Mouse (Mus musculus): ENCODE results near the gene Eml1. TPM values are rescaled to one million over a fixed set of nuclear protein-coding genes. Genes with fewer than 3 reads are reported as not detected.

The Eml1 gene
- polyA plus RNA-seq, 2 experiments, result 38.4 to 44.4 TPM

GRCm38 (mm10) chr12:108389718-108390117 lies 19.0 kb downstream of the Eml1 start:
- no peak for DNase-seq (ENCODE audit: low spot score)

DNA sequence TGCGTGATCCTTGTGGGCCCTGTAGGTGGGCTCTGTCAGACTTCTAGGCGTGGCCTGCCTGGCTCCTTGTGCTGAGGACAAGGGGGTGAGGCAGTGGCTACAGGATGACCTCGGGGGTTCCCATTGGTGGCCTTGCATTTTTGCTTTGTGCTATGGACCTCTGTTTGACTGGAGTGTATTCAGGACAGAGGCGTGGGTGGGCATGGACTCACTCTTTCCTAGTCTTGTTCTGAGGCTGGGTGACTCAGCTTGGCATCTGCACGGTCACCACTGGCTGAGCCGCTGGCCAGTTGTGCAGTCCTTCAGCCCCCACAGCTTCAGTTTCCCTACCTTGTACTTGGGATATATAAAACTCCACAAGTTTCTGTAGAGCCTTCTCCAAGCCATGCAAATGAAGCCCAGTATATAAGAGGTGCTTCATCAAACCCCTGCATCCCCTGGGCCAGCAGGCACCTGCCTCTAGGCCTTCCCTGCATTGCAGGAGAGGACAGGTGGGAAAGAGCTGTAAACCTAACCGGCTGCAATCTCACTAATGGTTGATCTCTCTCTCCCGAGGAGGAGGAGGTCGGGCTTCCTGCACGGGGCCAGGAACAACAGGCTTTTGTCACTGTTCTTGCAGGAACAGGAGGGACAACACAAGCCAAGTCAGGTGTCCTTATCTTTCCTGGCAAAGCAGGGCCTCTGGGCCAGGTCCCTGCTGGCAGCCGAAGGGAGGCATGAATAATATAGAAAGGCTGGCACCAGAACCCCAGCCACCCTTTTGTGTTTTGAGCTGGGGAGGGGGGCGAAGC lies 21.7 kb downstream of the Eml1 start:
- Histone ChIP-seq H3K27ac (replicated peaks; ENCODE audit: low read depth, low read length) (no peak overlapping the region), H3K4me3 (replicated peaks; ENCODE audit: low read length) (no peak overlapping the region), H3K36me3 (ENCODE audit: control insufficient read depth, insufficient read depth, low read length) (no peaks in the 10 kb centered on the region), H3K9me3 (ENCODE audit: control insufficient read depth, low read length) (no peaks in the 10 kb centered on the region), H3K27me3 (ENCODE audit: control insufficient read depth, insufficient read depth, low read length) (no peaks in the 10 kb centered on the region), H3K9ac (ENCODE audit: low read depth, low read length, severe bottlenecking) (no peak overlapping the region), H3K4me1 (ENCODE audit: control insufficient read depth, insufficient read depth, low read length) (0 out of 2 replicates have a peak, but pooled peaks cover 3% of the 10 kb centered on the region), H3K4me2 (replicated peaks; ENCODE audit: low read depth, low read length, severe bottlenecking) (no peak overlapping the region)
- ATAC-seq (ENCODE audit: low FRiP score, low read depth) (no peak), DNase-seq (ENCODE audit: low spot score) (no peak)
- TF ChIP-seq POLR2A (IDR thresholded peaks at IDR 0.05; ENCODE audit: borderline replicate concordance, extremely low read depth, insufficient read depth, insufficient read length), result no peak
- WGBS, result 70% methylated on average over 12 of the region's 12 CpGs

More at GRCm38 (mm10) chr12:108389718-108390117, 19.0 kb downstream of the Eml1 start:
- no peak overlapping the region for H3K27ac ChIP-seq (replicated peaks; ENCODE audit: low read depth, low read length)
- no peaks in the 10 kb centered on the region for H3K27me3 ChIP-seq (ENCODE audit: control insufficient read depth, insufficient read depth, low read length)
- no peaks in the 10 kb centered on the region for H3K36me3 ChIP-seq (ENCODE audit: control insufficient read depth, insufficient read depth, low read length)
- H3K4me2 ChIP-seq (replicated peaks; ENCODE audit: low read depth, low read length, severe bottlenecking), result no peak overlapping the region
- no peaks in the 10 kb centered on the region for H3K9me3 ChIP-seq (ENCODE audit: control insufficient read depth, low read length)
- TF ChIP-seq POLR2A (IDR thresholded peaks at IDR 0.05; ENCODE audit: borderline replicate concordance, extremely low read depth, insufficient read depth, insufficient read length), result no peak
- H3K4me1 ChIP-seq (ENCODE audit: control insufficient read depth, insufficient read depth, low read length), result peaks cover 12% of the 10 kb centered on the region; the same call in 1 of the 2 replicates
- no peak overlapping the region for H3K9ac ChIP-seq (ENCODE audit: low read depth, low read length, severe bottlenecking)
- 23% methylated on average over 3 of the region's 3 CpGs for WGBS
- H3K4me3 ChIP-seq (replicated peaks; ENCODE audit: low read length), result no peak overlapping the region
- ATAC-seq (ENCODE audit: low FRiP score, low read depth), result no peak

- TF ChIP-seq POLR2A (IDR thresholded peaks at IDR 0.05; ENCODE audit: borderline replicate concordance, extremely low read depth, insufficient read depth, insufficient read length), result no peak
- Histone ChIP-seq H3K4me1 (ENCODE audit: control insufficient read depth, insufficient read depth, low read length) (0 out of 2 replicates have a peak, but pooled peaks cover 3% of the 10 kb centered on the region), H3K27me3 (ENCODE audit: control insufficient read depth, insufficient read depth, low read length) (no peaks in the 10 kb centered on the region), H3K9ac (ENCODE audit: low read depth, low read length, severe bottlenecking) (no peak overlapping the region), H3K4me2 (replicated peaks; ENCODE audit: low read depth, low read length, severe bottlenecking) (no peak overlapping the region), H3K4me3 (replicated peaks; ENCODE audit: low read length) (no peak overlapping the region), H3K9me3 (ENCODE audit: control insufficient read depth, low read length) (no peaks in the 10 kb centered on the region), H3K36me3 (ENCODE audit: control insufficient read depth, insufficient read depth, low read length) (no peaks in the 10 kb centered on the region), H3K27ac (replicated peaks; ENCODE audit: low read depth, low read length) (no peak overlapping the region)
- DNase-seq (ENCODE audit: low spot score), result no peak
- no peak for ATAC-seq (ENCODE audit: low FRiP score, low read depth)
- WGBS, result 84% methylated on average over 4 of the region's 4 CpGs
These were observed 22.3 kb downstream of the Eml1 start for GRCm38 (mm10) chr12:108393082-108393481.

- Histone ChIP-seq H3K4me1 (ENCODE audit: control insufficient read depth, insufficient read depth, low read length) (0 out of 2 replicates have a peak, but pooled peaks cover 3% of the 10 kb centered on the region), H3K9ac (ENCODE audit: low read depth, low read length, severe bottlenecking) (no peak overlapping the region), H3K4me3 (replicated peaks; ENCODE audit: low read length) (no peak overlapping the region), H3K4me2 (replicated peaks; ENCODE audit: low read depth, low read length, severe bottlenecking) (no peak overlapping the region), H3K36me3 (ENCODE audit: control insufficient read depth, insufficient read depth, low read length) (no peaks in the 10 kb centered on the region), H3K27me3 (ENCODE audit: control insufficient read depth, insufficient read depth, low read length) (no peaks in the 10 kb centered on the region), H3K27ac (replicated peaks; ENCODE audit: low read depth, low read length) (no peak overlapping the region), H3K9me3 (ENCODE audit: control insufficient read depth, low read length) (no peaks in the 10 kb centered on the region)
- no peak for TF ChIP-seq POLR2A (IDR thresholded peaks at IDR 0.05; ENCODE audit: borderline replicate concordance, extremely low read depth, insufficient read depth, insufficient read length)
- WGBS, result 77% methylated on average over 4 of the region's 4 CpGs
- DNase-seq (ENCODE audit: low spot score), result no peak
- ATAC-seq (ENCODE audit: low FRiP score, low read depth), result peak; percentile 65; the same call in 1 of the 2 replicates
These were observed 22.9 kb downstream of the Eml1 start for GRCm38 (mm10) chr12:108393637-108394036.

DNA sequence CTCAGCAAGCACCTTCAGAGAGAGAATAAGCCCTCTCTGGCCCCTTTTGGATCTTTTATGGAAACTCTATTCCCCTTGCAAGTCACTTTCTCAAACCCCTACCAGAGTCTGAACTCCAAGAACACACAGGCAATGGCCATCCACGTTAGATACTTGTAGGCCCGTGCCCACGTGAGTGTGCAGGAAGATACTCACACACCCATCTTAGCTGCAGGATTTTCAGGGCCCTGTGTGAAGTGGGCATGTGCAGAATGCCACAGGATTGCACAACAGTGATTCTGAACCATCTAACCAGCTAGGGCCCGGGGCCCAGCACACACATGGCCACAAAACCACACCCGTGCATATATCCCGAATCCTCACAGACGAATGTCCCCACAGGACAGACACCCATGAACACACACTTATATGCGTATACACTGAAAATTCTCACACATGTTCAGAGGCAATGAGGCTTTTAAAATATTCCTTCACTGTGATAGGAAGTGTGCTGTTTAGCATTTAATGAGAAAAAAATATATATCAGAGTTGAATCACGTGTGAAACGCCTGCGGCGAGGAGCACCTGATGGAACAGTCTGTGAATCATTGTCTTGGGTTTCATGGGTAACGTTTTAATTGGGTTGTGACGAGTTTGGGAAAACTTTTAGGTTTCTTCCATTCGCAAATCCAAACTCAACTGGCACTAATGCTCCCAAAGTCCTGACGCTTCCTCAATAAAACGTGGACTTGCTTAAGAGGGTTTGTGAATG lies 24.0 kb downstream of the Eml1 start:
- Histone ChIP-seq H3K27ac (replicated peaks; ENCODE audit: low read depth, low read length) (no peak overlapping the region), H3K4me3 (replicated peaks; ENCODE audit: low read length) (no peak overlapping the region), H3K36me3 (ENCODE audit: control insufficient read depth, insufficient read depth, low read length) (no peaks in the 10 kb centered on the region), H3K4me1 (ENCODE audit: control insufficient read depth, insufficient read depth, low read length) (0 out of 2 replicates have a peak, but pooled peaks cover 3% of the 10 kb centered on the region), H3K9ac (ENCODE audit: low read depth, low read length, severe bottlenecking) (no peak overlapping the region), H3K4me2 (replicated peaks; ENCODE audit: low read depth, low read length, severe bottlenecking) (no peak overlapping the region), H3K27me3 (ENCODE audit: control insufficient read depth, insufficient read depth, low read length) (no peaks in the 10 kb centered on the region), H3K9me3 (ENCODE audit: control insufficient read depth, low read length) (no peaks in the 10 kb centered on the region)
- 84% methylated on average over 17 of the region's 17 CpGs for WGBS
- no peak for TF ChIP-seq POLR2A (IDR thresholded peaks at IDR 0.05; ENCODE audit: borderline replicate concordance, extremely low read depth, insufficient read depth, insufficient read length)
- ATAC-seq (ENCODE audit: low FRiP score, low read depth) (no peak), DNase-seq (ENCODE audit: low spot score) (no peak)
